Mouse (Mus musculus): ENCODE results near the gene Tmem95. TPM values are rescaled to one million over a fixed set of nuclear protein-coding genes. Genes with fewer than 3 reads are reported as not detected.

Tmem95 gene
- polyA plus RNA-seq, 1 experiment from 2014 or later, result not detected

DNA sequence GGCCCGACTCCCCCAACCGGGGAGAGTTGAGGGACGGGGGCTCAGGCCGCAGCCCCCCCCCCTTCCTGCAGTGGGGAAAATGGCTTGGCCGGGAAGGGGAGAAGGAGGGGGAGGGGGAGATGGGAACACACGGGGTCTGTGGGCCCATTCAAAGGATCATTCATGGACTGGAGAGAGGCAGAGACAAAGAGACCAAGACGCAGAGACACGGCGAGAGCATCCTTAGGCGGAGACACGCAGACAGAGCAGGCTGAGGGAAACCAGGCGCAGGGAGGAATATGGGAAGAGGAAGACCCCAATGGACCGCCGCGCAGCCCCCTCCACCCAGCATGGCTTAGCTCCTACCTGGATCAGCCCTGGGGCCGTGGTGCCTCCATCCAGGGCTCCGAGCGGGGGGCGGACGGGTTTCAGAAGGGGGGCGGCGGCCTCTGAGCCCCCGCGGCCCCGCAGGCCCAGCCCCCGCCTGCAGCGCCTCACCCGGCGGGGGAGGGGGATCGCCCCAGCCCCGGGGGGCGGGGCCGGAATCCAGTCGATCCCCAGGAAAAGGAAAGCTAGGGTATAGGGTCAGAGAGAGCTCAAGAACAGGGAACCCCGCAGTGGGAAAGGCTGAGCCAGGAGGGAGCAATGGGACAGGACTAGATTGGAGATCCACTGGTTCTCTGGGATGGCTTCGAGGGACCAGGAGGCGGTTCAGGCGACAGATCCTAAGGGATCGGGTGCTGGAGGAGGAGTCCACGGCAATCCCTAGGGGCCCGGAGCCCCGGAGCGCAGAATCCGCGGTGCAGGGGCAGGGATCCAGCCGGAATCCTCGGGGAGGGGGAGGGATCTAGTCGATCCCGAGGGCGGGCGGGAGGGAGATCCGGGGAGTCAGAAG is 40.9 kb downstream of the Tmem95 start:
- H3K27me3 ChIP-seq (replicated peaks; ENCODE audit: control insufficient read depth, insufficient read depth, low read length), result peaks cover 15% of the 10 kb centered on the region; the same call in 1 of the 2 replicates
- H3K36me3 ChIP-seq (ENCODE audit: control insufficient read depth, insufficient read depth), result no peaks in the 10 kb centered on the region
- peak overlapping the region; percentile 59 for H3K9ac ChIP-seq (ENCODE audit: low read depth, low read length)
- peak overlapping the region; percentile 37 for H3K27ac ChIP-seq (ENCODE audit: low read depth, low read length)
- no peak for TF ChIP-seq CTCF (IDR thresholded peaks at IDR 0.05; ENCODE audit: low read depth)
- peak overlapping the region; percentile 77 for H3K4me3 ChIP-seq (ENCODE audit: low read depth, low read length)
- peak overlapping the region; percentile 98 for H3K4me2 ChIP-seq (replicated peaks; ENCODE audit: low read depth)
- 3% methylated on average over 41 of the region's 52 CpGs for WGBS
- ATAC-seq, result no peak
- H3K4me1 ChIP-seq (replicated peaks; ENCODE audit: control insufficient read depth, insufficient read depth, low read length), result no peaks in the 10 kb centered on the region
- no peaks in the 10 kb centered on the region for H3K9me3 ChIP-seq (ENCODE audit: control insufficient read depth)

DNA sequence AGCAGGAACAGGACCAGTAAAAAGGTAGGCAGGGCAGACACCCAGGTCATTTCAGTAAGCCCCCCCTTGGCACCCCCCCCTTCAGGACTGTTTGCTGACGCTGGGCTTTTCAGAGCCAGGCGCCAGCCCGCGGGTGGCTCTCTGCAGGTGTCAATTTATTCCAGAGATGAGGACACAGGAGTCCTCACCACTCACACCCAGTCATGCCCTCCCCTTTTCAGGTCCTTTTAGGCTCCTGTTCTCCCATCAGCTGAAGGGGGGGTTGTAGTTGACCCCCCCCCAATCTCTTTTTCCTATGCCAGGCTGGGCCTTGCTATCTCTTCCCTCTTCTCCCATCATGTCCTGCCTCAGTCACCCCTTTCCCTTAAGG is 41.9 kb downstream of the Tmem95 start:
- no peaks in the 10 kb centered on the region for H3K36me3 ChIP-seq (ENCODE audit: control insufficient read depth, insufficient read depth)
- no peak for ATAC-seq
- no peaks in the 10 kb centered on the region for H3K4me1 ChIP-seq (replicated peaks; ENCODE audit: control insufficient read depth, insufficient read depth, low read length)
- H3K27ac ChIP-seq (ENCODE audit: low read depth, low read length), result no peak overlapping the region
- WGBS, result 34% methylated on average over 4 of the region's 4 CpGs
- H3K4me3 ChIP-seq (ENCODE audit: low read depth, low read length), result no peak overlapping the region
- no peaks in the 10 kb centered on the region for H3K9me3 ChIP-seq (ENCODE audit: control insufficient read depth)
- peak overlapping the region; percentile 98; the same call in 1 of the 2 replicates for H3K4me2 ChIP-seq (replicated peaks; ENCODE audit: low read depth)
- H3K27me3 ChIP-seq (replicated peaks; ENCODE audit: control insufficient read depth, insufficient read depth, low read length), result peaks cover 15% of the 10 kb centered on the region; the same call in 1 of the 2 replicates
- TF ChIP-seq CTCF (IDR thresholded peaks at IDR 0.05; ENCODE audit: low read depth), result no peak
- H3K9ac ChIP-seq (ENCODE audit: low read depth, low read length), result no peak overlapping the region

DNA sequence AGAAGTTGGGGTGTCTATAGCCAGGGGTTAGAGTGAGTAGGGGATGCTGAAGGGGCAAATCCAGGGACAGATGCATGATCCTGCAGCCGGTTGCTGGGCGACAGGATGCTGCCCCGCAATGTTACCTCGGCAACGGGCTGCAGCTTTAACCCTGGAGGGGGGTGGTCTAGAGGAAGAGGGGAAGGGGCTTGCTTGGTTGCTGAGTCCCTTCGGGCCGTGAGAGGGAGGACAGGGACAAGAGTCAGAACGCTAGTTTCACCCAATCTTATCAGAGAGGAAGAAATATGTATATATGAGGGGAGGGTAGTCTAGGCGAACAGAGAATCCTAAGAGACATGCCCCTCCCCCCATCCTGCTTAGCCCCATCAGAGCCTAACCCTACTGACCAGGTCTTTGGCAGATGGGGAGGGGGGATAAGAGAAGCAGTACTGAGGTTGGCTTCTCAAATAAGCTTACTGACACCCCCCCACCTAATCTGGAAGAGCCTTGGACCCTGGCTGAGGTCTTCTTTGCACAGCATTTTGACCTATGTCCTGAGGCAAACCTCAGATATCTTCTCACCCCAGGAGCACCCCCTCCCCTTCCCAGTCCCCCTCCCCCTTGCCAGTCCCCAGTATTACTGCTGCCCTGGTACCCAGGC is 42.4 kb downstream of the Tmem95 start:
- H3K27ac ChIP-seq (ENCODE audit: low read depth, low read length), result no peak overlapping the region
- no peak for ATAC-seq
- no peaks in the 10 kb centered on the region for H3K4me1 ChIP-seq (replicated peaks; ENCODE audit: control insufficient read depth, insufficient read depth, low read length)
- no peak overlapping the region for H3K4me3 ChIP-seq (ENCODE audit: low read depth, low read length)
- H3K9ac ChIP-seq (ENCODE audit: low read depth, low read length), result no peak overlapping the region
- no peaks in the 10 kb centered on the region for H3K9me3 ChIP-seq (ENCODE audit: control insufficient read depth)
- peak overlapping the region; percentile 98; the same call in 1 of the 2 replicates for H3K4me2 ChIP-seq (replicated peaks; ENCODE audit: low read depth)
- H3K27me3 ChIP-seq (replicated peaks; ENCODE audit: control insufficient read depth, insufficient read depth, low read length), result peaks cover 15% of the 10 kb centered on the region; the same call in 1 of the 2 replicates
- 43% methylated on average over 9 of the region's 9 CpGs for WGBS
- H3K36me3 ChIP-seq (ENCODE audit: control insufficient read depth, insufficient read depth), result no peaks in the 10 kb centered on the region
- TF ChIP-seq CTCF (IDR thresholded peaks at IDR 0.05; ENCODE audit: low read depth), result no peak

DNA sequence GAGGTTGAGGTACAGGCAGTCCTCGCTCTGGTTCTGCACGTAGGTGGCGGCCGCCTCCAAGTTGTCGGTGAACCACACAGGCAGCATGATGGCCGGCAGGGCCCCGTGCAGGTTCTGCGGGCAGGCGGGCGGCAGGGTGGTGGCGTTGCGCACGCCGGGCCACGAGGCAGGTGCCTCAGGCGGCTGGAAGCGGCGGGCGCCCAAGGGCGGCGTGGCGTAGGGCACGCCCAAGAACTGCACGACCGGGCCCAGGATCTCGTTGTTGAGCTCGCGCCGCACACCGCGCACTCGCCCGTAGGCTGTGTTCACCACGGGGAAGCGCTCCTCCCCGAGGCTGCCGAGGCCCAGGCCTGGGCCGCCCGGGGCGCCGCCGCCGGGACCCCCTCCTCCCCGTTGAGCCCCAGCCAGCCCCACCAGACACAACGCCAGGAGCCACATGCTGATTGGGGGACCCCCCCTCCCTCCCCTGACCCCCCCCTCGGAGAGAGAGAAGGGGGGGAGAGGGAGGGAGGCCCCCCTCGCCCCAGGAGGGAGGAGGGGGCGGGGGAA is 43.7 kb downstream of the Tmem95 start:
- peaks cover 15% of the 10 kb centered on the region; the same call in 1 of the 2 replicates for H3K27me3 ChIP-seq (replicated peaks; ENCODE audit: control insufficient read depth, insufficient read depth, low read length)
- H3K4me1 ChIP-seq (replicated peaks; ENCODE audit: control insufficient read depth, insufficient read depth, low read length), result no peaks in the 10 kb centered on the region
- no peak for ATAC-seq
- H3K9ac ChIP-seq (ENCODE audit: low read depth, low read length), result peak overlapping the region; percentile 50
- peak; percentile 21 for TF ChIP-seq CTCF (IDR thresholded peaks at IDR 0.05; ENCODE audit: low read depth)
- 12% methylated on average over 42 of the region's 48 CpGs for WGBS
- H3K27ac ChIP-seq (ENCODE audit: low read depth, low read length), result no peak overlapping the region
- no peaks in the 10 kb centered on the region for H3K9me3 ChIP-seq (ENCODE audit: control insufficient read depth)
- no peaks in the 10 kb centered on the region for H3K36me3 ChIP-seq (ENCODE audit: control insufficient read depth, insufficient read depth)
- peak overlapping the region; percentile 72 for H3K4me2 ChIP-seq (replicated peaks; ENCODE audit: low read depth)
- peak overlapping the region; percentile 38 for H3K4me3 ChIP-seq (ENCODE audit: low read depth, low read length)

DNA sequence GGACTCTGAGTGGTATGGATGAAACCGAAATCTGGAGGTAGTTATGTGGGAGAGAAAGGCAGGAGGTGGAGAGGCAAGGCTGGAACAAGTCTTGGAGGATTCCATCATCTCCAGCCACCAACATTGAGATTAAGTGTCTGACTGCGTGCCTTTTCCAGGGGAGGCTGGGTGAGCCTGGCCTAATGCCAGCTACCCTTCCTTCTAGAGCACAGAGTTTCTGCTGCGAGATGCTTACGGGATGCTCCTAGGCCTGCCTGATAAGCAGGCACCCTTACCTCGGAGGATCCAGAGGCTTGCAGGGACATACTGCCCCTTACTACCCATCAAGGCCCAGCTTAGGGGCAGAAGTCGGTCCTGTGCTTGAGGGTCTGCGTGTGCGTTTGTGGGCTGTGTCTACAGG is 44.3 kb downstream of the Tmem95 start:
- no peak for TF ChIP-seq CTCF (IDR thresholded peaks at IDR 0.05; ENCODE audit: low read depth)
- 58% methylated on average over 8 of the region's 8 CpGs for WGBS
- Histone ChIP-seq H3K4me3 (ENCODE audit: low read depth, low read length) (peak overlapping the region; percentile 38), H3K4me1 (replicated peaks; ENCODE audit: control insufficient read depth, insufficient read depth, low read length) (no peaks in the 10 kb centered on the region), H3K9ac (ENCODE audit: low read depth, low read length) (peak overlapping the region; percentile 50; the same call in 1 of the 2 replicates), H3K9me3 (ENCODE audit: control insufficient read depth) (no peaks in the 10 kb centered on the region), H3K27ac (ENCODE audit: low read depth, low read length) (no peak overlapping the region), H3K4me2 (replicated peaks; ENCODE audit: low read depth) (peak overlapping the region; percentile 72), H3K36me3 (ENCODE audit: control insufficient read depth, insufficient read depth) (no peaks in the 10 kb centered on the region), H3K27me3 (replicated peaks; ENCODE audit: control insufficient read depth, insufficient read depth, low read length) (peaks cover 15% of the 10 kb centered on the region; the same call in 1 of the 2 replicates)
- no peak for ATAC-seq

DNA sequence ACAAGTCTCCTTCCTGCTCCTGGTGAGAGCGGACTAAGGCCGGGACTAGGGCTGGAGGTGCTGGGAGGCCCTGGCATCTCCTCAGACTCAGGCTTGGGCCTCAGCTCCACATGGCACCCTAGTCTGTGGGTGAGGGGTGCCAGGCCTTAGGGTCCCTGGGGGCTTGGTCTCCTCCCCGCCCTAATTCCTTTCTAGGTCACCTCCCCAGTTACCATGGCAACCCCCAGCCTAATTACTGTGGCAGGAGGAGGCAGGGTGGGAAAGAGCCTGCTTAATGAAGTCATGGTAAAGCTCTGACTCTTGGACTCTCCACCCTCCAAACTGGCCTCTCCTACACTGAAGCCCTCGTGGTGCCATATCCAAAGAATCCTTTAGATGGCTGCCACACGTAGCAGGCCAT is 49.0 kb downstream of the Tmem95 start:
- Histone ChIP-seq H3K4me1 (replicated peaks; ENCODE audit: control insufficient read depth, insufficient read depth, low read length) (no peaks in the 10 kb centered on the region), H3K4me2 (replicated peaks; ENCODE audit: low read depth) (no peak overlapping the region), H3K27ac (ENCODE audit: low read depth, low read length) (no peak overlapping the region), H3K27me3 (replicated peaks; ENCODE audit: control insufficient read depth, insufficient read depth, low read length) (0 out of 2 replicates have a peak, but pooled peaks cover under 1% of the 10 kb centered on the region), H3K36me3 (ENCODE audit: control insufficient read depth, insufficient read depth) (peaks cover 20% of the 10 kb centered on the region; the same call in 1 of the 2 replicates), H3K9me3 (ENCODE audit: control insufficient read depth) (no peaks in the 10 kb centered on the region), H3K4me3 (ENCODE audit: low read depth, low read length) (no peak overlapping the region), H3K9ac (ENCODE audit: low read depth, low read length) (no peak overlapping the region)
- TF ChIP-seq CTCF (IDR thresholded peaks at IDR 0.05; ENCODE audit: low read depth), result no peak
- no peak for ATAC-seq
- WGBS, result 55% methylated on average over 5 of the region's 5 CpGs

Small RNA genes lying within 50 kb of the gene (microRNA-seq; reads per million reads assigned to microRNA genes)
- not detected for gene Mir6924

Other genes starting within 250 kb of the Tmem95 start
- 9.8 and 10.8 TPM in 2 replicates for gene Fxr2, start 245.0 kb downstream of the Tmem95 start, polyA plus RNA-seq (2015; fragmentation: Nextera tagmentation; extraction: Ambion mirVana)
- gene Sox15, start 222.7 kb downstream of the Tmem95 start, polyA plus RNA-seq (2015; fragmentation: Nextera tagmentation; extraction: Ambion mirVana), result not detected in 2 replicates
- 95.7 and 96.6 TPM in 2 replicates for gene Mpdu1, start 215.4 kb downstream of the Tmem95 start, polyA plus RNA-seq (2015; fragmentation: Nextera tagmentation; extraction: Ambion mirVana)
- gene Cd68, start 211.9 kb downstream of the Tmem95 start, polyA plus RNA-seq (2015; fragmentation: Nextera tagmentation; extraction: Ambion mirVana), result 20.9 and 21.0 TPM in 2 replicates
- gene Eif4a1, start 205.6 kb downstream of the Tmem95 start, polyA plus RNA-seq (2015; fragmentation: Nextera tagmentation; extraction: Ambion mirVana), result 279 and 291 TPM in 2 replicates
- gene Senp3, start 195.9 kb downstream of the Tmem95 start, polyA plus RNA-seq (2015; fragmentation: Nextera tagmentation; extraction: Ambion mirVana), result 26.7 and 27.6 TPM in 2 replicates
- gene Tnfsf13, start 192.2 kb downstream of the Tmem95 start, polyA plus RNA-seq (2015; fragmentation: Nextera tagmentation; extraction: Ambion mirVana), result 1.6 and 1.8 TPM in 2 replicates
- gene Tnfsf12, start 182.2 kb downstream of the Tmem95 start, polyA plus RNA-seq (2015; fragmentation: Nextera tagmentation; extraction: Ambion mirVana), result 6.6 and 7.2 TPM in 2 replicates
- 4.1 and 4.8 TPM in 2 replicates for gene Tnfsfm13, start 181.9 kb downstream of the Tmem95 start, polyA plus RNA-seq (2015; fragmentation: Nextera tagmentation; extraction: Ambion mirVana)
- 13.3 and 14.0 TPM in 2 replicates for gene Polr2a, start 119.4 kb downstream of the Tmem95 start, polyA plus RNA-seq (2015; fragmentation: Nextera tagmentation; extraction: Ambion mirVana)
- 0.09 and 0.12 TPM in 2 replicates for gene Slc35g3, start 116.0 kb downstream of the Tmem95 start, polyA plus RNA-seq (2015; fragmentation: Nextera tagmentation; extraction: Ambion mirVana)
- 2.1 and 2.4 TPM in 2 replicates for gene Zbtb4, start 112.1 kb downstream of the Tmem95 start, polyA plus RNA-seq (2015; fragmentation: Nextera tagmentation; extraction: Ambion mirVana)
- 2.4 and 2.8 TPM in 2 replicates for gene Chrnb1, start 82.1 kb downstream of the Tmem95 start, polyA plus RNA-seq (2015; fragmentation: Nextera tagmentation; extraction: Ambion mirVana)
- 0.18 and 0.38 TPM in 2 replicates for gene Fgf11, start 76.2 kb downstream of the Tmem95 start, polyA plus RNA-seq (2015; fragmentation: Nextera tagmentation; extraction: Ambion mirVana)
- gene Tmem102, start 72.4 kb downstream of the Tmem95 start, polyA plus RNA-seq (2015; fragmentation: Nextera tagmentation; extraction: Ambion mirVana), result 58.0 and 59.4 TPM in 2 replicates
- gene Gm39566, start 62.7 kb downstream of the Tmem95 start, polyA plus RNA-seq (2015; fragmentation: Nextera tagmentation; extraction: Ambion mirVana), result not detected in 2 replicates
- 0.07 TPM in 1 of 2 replicates, not detected in the other for gene Spem2, start 59.6 kb downstream of the Tmem95 start, polyA plus RNA-seq (2015; fragmentation: Nextera tagmentation; extraction: Ambion mirVana)
- gene Spem1, start 55.8 kb downstream of the Tmem95 start, polyA plus RNA-seq (2015; fragmentation: Nextera tagmentation; extraction: Ambion mirVana), result not detected in 2 replicates
- gene Nlgn2, start 40.2 kb downstream of the Tmem95 start, polyA plus RNA-seq (2015; fragmentation: Nextera tagmentation; extraction: Ambion mirVana), result 1.8 and 2.2 TPM in 2 replicates
- 584 and 590 TPM in 2 replicates for gene Tmem256, start 39.5 kb downstream of the Tmem95 start, polyA plus RNA-seq (2015; fragmentation: Nextera tagmentation; extraction: Ambion mirVana)
- gene Plscr3, start 31.6 kb downstream of the Tmem95 start, polyA plus RNA-seq (2015; fragmentation: Nextera tagmentation; extraction: Ambion mirVana), result 42.0 and 44.8 TPM in 2 replicates
- gene Tnk1, start 19.3 kb downstream of the Tmem95 start, polyA plus RNA-seq (2015; fragmentation: Nextera tagmentation; extraction: Ambion mirVana), result 11.7 and 12.8 TPM in 2 replicates
- 4.0 and 4.1 TPM in 2 replicates for gene Kctd11, start 3.4 kb upstream of the Tmem95 start, polyA plus RNA-seq (2015; fragmentation: Nextera tagmentation; extraction: Ambion mirVana)
- 1.1 TPM in 2 replicates for gene Acap1, start 17.5 kb upstream of the Tmem95 start, polyA plus RNA-seq (2015; fragmentation: Nextera tagmentation; extraction: Ambion mirVana)
- gene 2810408A11Rik, start 23.0 kb upstream of the Tmem95 start, polyA plus RNA-seq (2015; fragmentation: Nextera tagmentation; extraction: Ambion mirVana), result 3.5 and 3.8 TPM in 2 replicates
- gene Neurl4, start 23.1 kb upstream of the Tmem95 start, polyA plus RNA-seq (2015; fragmentation: Nextera tagmentation; extraction: Ambion mirVana), result 9.7 and 10.3 TPM in 2 replicates
- gene Gps2, start 35.9 kb upstream of the Tmem95 start, polyA plus RNA-seq (2015; fragmentation: Nextera tagmentation; extraction: Ambion mirVana), result 40.4 and 42.3 TPM in 2 replicates
- 716 and 774 TPM in 2 replicates for gene Eif5a, start 43.9 kb upstream of the Tmem95 start, polyA plus RNA-seq (2015; fragmentation: Nextera tagmentation; extraction: Ambion mirVana)
- gene Ybx2, start 57.8 kb upstream of the Tmem95 start, polyA plus RNA-seq (2015; fragmentation: Nextera tagmentation; extraction: Ambion mirVana), result 0.42 and 0.43 TPM in 2 replicates
- gene Slc2a4, start 70.2 kb upstream of the Tmem95 start, polyA plus RNA-seq (2015; fragmentation: Nextera tagmentation; extraction: Ambion mirVana), result 18.3 and 18.7 TPM in 2 replicates
- 1,243 and 1,341 TPM in 2 replicates for gene Cldn7, start 86.8 kb upstream of the Tmem95 start, polyA plus RNA-seq (2015; fragmentation: Nextera tagmentation; extraction: Ambion mirVana)
- 23.2 and 24.1 TPM in 2 replicates for gene Ctdnep1, start 103.1 kb upstream of the Tmem95 start, polyA plus RNA-seq (2015; fragmentation: Nextera tagmentation; extraction: Ambion mirVana)
- gene Elp5, start 104.5 kb upstream of the Tmem95 start, polyA plus RNA-seq (2015; fragmentation: Nextera tagmentation; extraction: Ambion mirVana), result 56.8 and 57.7 TPM in 2 replicates
- 1,065 and 1,136 TPM in 2 replicates for gene Gabarap, start 113.1 kb upstream of the Tmem95 start, polyA plus RNA-seq (2015; fragmentation: Nextera tagmentation; extraction: Ambion mirVana)
- 32.6 and 37.7 TPM in 2 replicates for gene Phf23, start 117.8 kb upstream of the Tmem95 start, polyA plus RNA-seq (2015; fragmentation: Nextera tagmentation; extraction: Ambion mirVana)
- 9.1 TPM in 2 replicates for gene Dvl2, start 122.6 kb upstream of the Tmem95 start, polyA plus RNA-seq (2015; fragmentation: Nextera tagmentation; extraction: Ambion mirVana)
- gene Acadvl, start 137.4 kb upstream of the Tmem95 start, polyA plus RNA-seq (2015; fragmentation: Nextera tagmentation; extraction: Ambion mirVana), result 203 and 215 TPM in 2 replicates
- gene Dlg4, start 138.9 kb upstream of the Tmem95 start, polyA plus RNA-seq (2015; fragmentation: Nextera tagmentation; extraction: Ambion mirVana), result 1.4 and 1.8 TPM in 2 replicates
- not detected in 2 replicates for gene Asgr1, start 176.1 kb upstream of the Tmem95 start, polyA plus RNA-seq (2015; fragmentation: Nextera tagmentation; extraction: Ambion mirVana)
- gene Asgr2, start 214.6 kb upstream of the Tmem95 start, polyA plus RNA-seq (2015; fragmentation: Nextera tagmentation; extraction: Ambion mirVana), result 0.10 and 0.18 TPM in 2 replicates

All from intestine, postnatal 0 days (tissue).